Mouse (Mus musculus) liver, embryonic 14.5 days (tissue): ENCODE measurements around the gene Bag6. TPM values are rescaled to one million over a fixed set of nuclear protein-coding genes. Genes with fewer than 3 reads are reported as not detected.

ENCODE experiments used
- ATAC-seq: fragments of 200-750 bp; cut with Nextera tagmentation; 2 replicates; pipeline ENCODE4 v1.8.0; 2017; ENCODE audit warnings: moderate number of reproducible peaks, mild to moderate bottlenecking, moderate library complexity; ENCODE audit not compliant: insufficient read depth
- DNase-seq, 3 experiments: peaks; one replicate each; pipeline ENCODE4 v3.0.0-alpha.2; 2012 to 2013; ENCODE audit warnings: low read depth in 3 of 3, low spot score in 3 of 3
- H3K27ac ChIP-seq: fragments of 300-500 bp; sonication (generic); 2 replicates; pipeline ENCODE4 v1.5.1; 2014; ENCODE audit warnings: moderate library complexity, mild to moderate bottlenecking, control low read depth, inconsistent platforms
- H3K27me3 ChIP-seq: fragments of 300-500 bp; sonication (generic); 2 replicates; pipeline ENCODE4 v1.6.1; 2014; ENCODE audit warnings: mild to moderate bottlenecking, low read length, moderate library complexity; ENCODE audit not compliant: control insufficient read depth, insufficient read depth
- H3K36me3 ChIP-seq: fragments of 300-500 bp; sonication (generic); replicated peaks from 2 replicates; pipeline ENCODE4 v1.6.1; 2014; ENCODE audit warnings: low read depth; ENCODE audit not compliant: control insufficient read depth, insufficient read depth
- H3K4me1 ChIP-seq, 2 experiments: fragments of 200-500 bp in 1 of 2; fragments of 300-500 bp in 1 of 2; sonication (generic) in 1 of 2; replicated peaks; 2 replicates each; pipeline ENCODE4 v1.6.1; 2012 to 2014; ENCODE audit warnings: antibody characterized with exemption in 1 of 2, inconsistent platforms in 1 of 2, low read length in 1 of 2; ENCODE audit not compliant: control insufficient read depth in 2 of 2, insufficient read depth in 2 of 2
- H3K4me2 ChIP-seq: fragments of 300-500 bp; sonication (generic); 2 replicates; pipeline ENCODE4 v1.6.1; 2014; ENCODE audit warnings: low read depth, mild to moderate bottlenecking, control low read depth, moderate library complexity
- H3K4me3 ChIP-seq, 2 experiments: fragments of 200-500 bp in 1 of 2; fragments of 300-500 bp in 1 of 2; sonication (generic) in 1 of 2; 2 replicates each; pipeline ENCODE4 v1.5.1; 2012 to 2014; ENCODE audit warnings: low read depth in 2 of 2, low read length in 2 of 2, mild to moderate bottlenecking in 2 of 2, control low read depth in 1 of 2, inconsistent platforms in 1 of 2, moderate library complexity in 1 of 2; ENCODE audit not compliant: insufficient read depth in 1 of 2
- H3K9ac ChIP-seq: fragments of 300-500 bp; sonication (generic); replicated peaks from 2 replicates; pipeline ENCODE4 v1.6.1; 2014; ENCODE audit warnings: mild to moderate bottlenecking, control low read depth, moderate library complexity
- H3K9me3 ChIP-seq: fragments of 300-500 bp; sonication (generic); 2 replicates; pipeline ENCODE4 v1.6.1; 2016; ENCODE audit warnings: low read length, mixed read lengths; ENCODE audit not compliant: control insufficient read depth
- CTCF ChIP-seq: IDR thresholded peaks from 2 replicates; pipeline ENCODE4 v1.5.1; 2016; ENCODE audit warnings: antibody characterized with exemption, low read depth, control low read depth
- EP300 ChIP-seq: IDR thresholded peaks from 2 replicates; pipeline ENCODE4 v1.6.1; 2016; ENCODE audit warnings: antibody characterized with exemption, low read depth
- WGBS: fragments of 180-500 bp; shearing (Covaris S2); extraction: QIAGEN DNeasy Blood & Tissue Kit; methylation state at CpG from one replicate; pipeline ENCODE4 v1.1.7; 2014; ENCODE audit not compliant: insufficient replicate concordance; 5-methylcytosine and 5-hydroxymethylcytosine counted together
- polyA plus RNA-seq, 2 experiments: library from polyadenylated mRNA; depleted of rRNA in 1 of 2; stranded (reverse) in 1 of 2; unstranded in 1 of 2; fragments of >200 nt; fragmentation: Nextera tagmentation in 1 of 2; extraction: Ambion mirVana in 1 of 2; gene quantifications; 2 replicates each; pipeline versions ENCODE4 v1.2.1 to v1.2.3; 2012 to 2014

The Bag6 gene
- polyA plus RNA-seq, 2 experiments, result 22.9 to 45.7 TPM

GRCm38 (mm10) chr17:35097164-35097655, 37.8 kb upstream of the Bag6 start:
- no peak overlapping the region for H3K4me2 ChIP-seq
- H3K9ac ChIP-seq, result no peak overlapping the region
- H3K36me3 ChIP-seq, result peaks cover 45% of the 10 kb centered on the region
- WGBS, result 83% methylated on average over 12 of the region's 12 CpGs
- H3K4me3 ChIP-seq, result no peak overlapping the region
- DNase-seq, result no peak
- ATAC-seq, result no peak
- H3K9me3 ChIP-seq, result no peaks in the 10 kb centered on the region
- H3K27me3 ChIP-seq, result no peaks in the 10 kb centered on the region
- TF ChIP-seq EP300, result no peak
- TF ChIP-seq CTCF, result no peak
- no peak overlapping the region for H3K27ac ChIP-seq
- no peaks in the 10 kb centered on the region for H3K4me1 ChIP-seq

GRCm38 (mm10) chr17:35100196-35100765, 34.7 kb upstream of the Bag6 start:
- no peak for DNase-seq
- TF ChIP-seq CTCF (no peak), EP300 (no peak)
- no peaks in the 10 kb centered on the region for H3K9me3 ChIP-seq
- peaks cover 38% of the 10 kb centered on the region for H3K36me3 ChIP-seq
- no peak overlapping the region for H3K4me2 ChIP-seq
- no peak overlapping the region for H3K27ac ChIP-seq
- H3K9ac ChIP-seq, result no peak overlapping the region
- no peak overlapping the region for H3K4me3 ChIP-seq
- H3K27me3 ChIP-seq, result no peaks in the 10 kb centered on the region
- 70% methylated on average over 10 of the region's 10 CpGs for WGBS
- ATAC-seq, result no peak
- peaks cover 16 to 24% of the 10 kb centered on the region in 2 experiments for H3K4me1 ChIP-seq

- no peak for TF ChIP-seq CTCF
- TF ChIP-seq EP300, result no peak
- H3K9ac ChIP-seq, result no peak overlapping the region
- 83% methylated on average over 11 of the region's 11 CpGs for WGBS
- DNase-seq, result no peak
- no peak overlapping the region for H3K4me2 ChIP-seq
- peaks cover 24 to 33% of the 10 kb centered on the region in 2 experiments for H3K4me1 ChIP-seq
- H3K4me3 ChIP-seq, result no peak overlapping the region
- H3K27me3 ChIP-seq, result no peaks in the 10 kb centered on the region
- H3K27ac ChIP-seq, result no peak overlapping the region
- no peaks in the 10 kb centered on the region for H3K9me3 ChIP-seq
- peaks cover 34% of the 10 kb centered on the region for H3K36me3 ChIP-seq
- ATAC-seq, result no peak
These were observed 33.8 kb upstream of the Bag6 start for GRCm38 (mm10) chr17:35101161-35101560.

- H3K36me3 ChIP-seq, result peaks cover 25% of the 10 kb centered on the region
- no peaks in the 10 kb centered on the region for H3K27me3 ChIP-seq
- H3K27ac ChIP-seq, result no peak overlapping the region
- no peak overlapping the region for H3K4me2 ChIP-seq
- ATAC-seq (no peak), DNase-seq (no peak)
- H3K4me1 ChIP-seq, result peaks cover 25 to 34% of the 10 kb centered on the region in 2 experiments
- no peak overlapping the region for H3K9ac ChIP-seq
- no peak overlapping the region for H3K4me3 ChIP-seq
- no peak for TF ChIP-seq CTCF
- no peak for TF ChIP-seq EP300
- H3K9me3 ChIP-seq, result no peaks in the 10 kb centered on the region
- 78% methylated on average over 8 of the region's 8 CpGs for WGBS
These were observed 32.7 kb upstream of the Bag6 start for GRCm38 (mm10) chr17:35102299-35102698.

- no peak for DNase-seq
- 48% methylated on average over 6 of the region's 6 CpGs for WGBS
- no peaks in the 10 kb centered on the region for H3K9me3 ChIP-seq
- H3K4me1 ChIP-seq, result peaks cover 25 to 34% of the 10 kb centered on the region in 2 experiments
- no peaks in the 10 kb centered on the region for H3K27me3 ChIP-seq
- H3K4me3 ChIP-seq, result no peak overlapping the region
- no peak overlapping the region for H3K4me2 ChIP-seq
- no peak for TF ChIP-seq EP300
- TF ChIP-seq CTCF, result no peak
- H3K27ac ChIP-seq, result no peak overlapping the region; the same call in 1 of the 2 replicates
- no peak overlapping the region for H3K9ac ChIP-seq
- H3K36me3 ChIP-seq, result peaks cover 20% of the 10 kb centered on the region
- no peak for ATAC-seq
These were observed 31.7 kb upstream of the Bag6 start for GRCm38 (mm10) chr17:35103221-35103690.
